Mouse (Mus musculus) C2C12 (cell line): Measurements from ENCODE around the gene Zcwpw1.

ENCODE experiments used
- CTCF ChIP-seq: IDR thresholded peaks from one replicate; pipeline ENCODE4 v1.5.1; 2011; ENCODE audit not compliant: control insufficient read depth, insufficient read depth, insufficient read length
- MYOD1 ChIP-seq: IDR thresholded peaks from one replicate; pipeline ENCODE4 v1.6.1; 2011; ENCODE audit warnings: low read depth; ENCODE audit not compliant: control insufficient read depth, insufficient read length

DNA sequence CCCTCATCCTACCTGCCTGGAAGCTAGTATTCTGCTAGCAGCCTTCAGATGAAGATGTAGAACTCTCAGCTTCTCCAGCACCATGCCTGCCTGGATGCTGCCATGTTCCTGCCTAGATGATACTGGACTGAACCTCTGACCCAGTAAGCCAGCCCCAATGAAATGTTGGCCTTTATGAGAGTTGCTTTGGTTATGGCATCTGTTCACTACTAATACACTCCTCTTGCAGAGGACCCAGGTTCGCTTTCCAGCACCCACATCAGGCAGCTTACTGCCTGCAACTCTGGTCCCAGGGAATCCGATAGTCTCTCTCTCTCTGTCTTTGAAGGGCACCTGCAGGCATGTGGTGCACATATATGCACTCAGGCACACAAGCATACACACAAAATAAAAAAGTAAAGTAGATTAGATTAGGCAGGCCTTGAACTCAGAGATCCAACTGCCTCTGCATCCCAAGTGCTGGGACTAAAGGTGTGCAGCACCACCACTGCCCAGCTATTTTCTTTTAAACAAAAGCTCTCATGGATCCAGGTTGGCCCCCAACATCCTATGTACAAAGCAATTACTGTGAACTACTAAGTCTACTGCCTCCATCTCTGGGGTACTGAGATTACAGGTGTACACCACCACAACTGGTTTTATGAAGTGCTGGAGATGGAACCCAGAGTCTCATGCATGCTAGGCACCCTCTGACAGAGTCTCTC lies 11.9 kb upstream of the Zcwpw1 start:
- TF ChIP-seq CTCF (no peak), MYOD1 (no peak)
